Mouse (Mus musculus): ENCODE measurements around the gene Cgnl1.

Cgnl1 gene

DNA sequence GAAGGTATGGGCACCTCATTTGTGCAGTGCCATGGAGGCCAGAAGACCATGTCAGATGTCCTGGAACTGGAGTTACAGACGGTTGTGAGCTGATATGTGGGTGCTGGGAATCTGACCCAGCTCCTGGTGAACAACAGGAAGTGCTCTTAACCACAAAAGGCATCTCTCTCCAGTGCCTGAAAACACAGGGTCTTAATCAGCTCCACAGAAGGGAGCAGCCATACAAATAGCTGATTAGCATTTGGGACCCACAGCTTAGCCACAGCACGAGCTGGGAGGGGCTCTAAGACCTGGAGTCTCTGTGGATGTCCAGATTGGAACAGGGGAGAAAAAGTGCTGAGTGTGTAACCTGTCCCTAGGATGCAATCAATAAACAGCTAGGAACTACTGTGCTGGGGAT is 4.5 kb downstream of the Cgnl1 start:
- no peak for DNase-seq (ENCODE audit: low spot score)

DNA sequence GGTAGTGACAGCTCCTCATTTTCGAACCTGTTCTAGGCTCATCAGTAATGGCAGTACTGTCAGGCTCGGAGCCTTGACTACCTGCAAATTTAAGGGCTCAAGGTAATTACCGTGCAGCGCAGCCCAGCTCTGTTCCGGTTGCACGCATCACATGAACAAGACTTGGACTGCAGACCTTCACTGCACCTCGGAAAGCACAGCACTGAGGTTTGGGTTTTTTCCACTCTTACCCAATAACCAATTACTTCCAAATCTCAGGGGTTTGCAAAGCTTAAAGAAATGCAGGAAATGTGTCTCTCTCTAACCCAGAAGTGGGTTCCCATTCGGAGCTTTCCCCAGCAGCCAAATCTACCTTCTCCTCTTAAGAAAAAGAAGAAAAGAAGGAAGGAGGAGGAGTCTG is 5.1 kb downstream of the Cgnl1 start:
- DNase-seq (ENCODE audit: low spot score) = no peak

GRCm38 (mm10) chr9:71764551-71764950 is 6.9 kb downstream of the Cgnl1 start:
- no peak for DNase-seq (ENCODE audit: low spot score)

DNA sequence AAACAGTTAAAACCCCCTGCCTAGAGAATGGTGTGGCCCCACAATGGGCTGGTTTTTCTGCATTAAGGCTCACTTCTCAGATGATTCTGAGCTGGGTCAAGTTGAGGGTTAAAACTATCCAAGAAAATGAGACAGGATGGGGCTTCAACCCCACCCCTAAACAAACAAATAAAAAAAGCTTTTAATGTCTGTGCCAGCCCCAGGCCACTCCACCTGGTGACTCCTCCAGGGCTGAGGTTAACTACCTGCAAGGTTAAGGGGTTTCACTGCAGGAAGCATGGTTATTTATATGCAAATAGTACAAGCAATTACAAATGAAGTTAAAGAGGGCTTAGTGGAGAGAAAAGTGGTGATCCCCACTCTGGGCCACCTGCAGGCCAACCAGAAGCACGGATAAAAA is 8.1 kb downstream of the Cgnl1 start:
- DNase-seq (ENCODE audit: low spot score) = no peak

DNA sequence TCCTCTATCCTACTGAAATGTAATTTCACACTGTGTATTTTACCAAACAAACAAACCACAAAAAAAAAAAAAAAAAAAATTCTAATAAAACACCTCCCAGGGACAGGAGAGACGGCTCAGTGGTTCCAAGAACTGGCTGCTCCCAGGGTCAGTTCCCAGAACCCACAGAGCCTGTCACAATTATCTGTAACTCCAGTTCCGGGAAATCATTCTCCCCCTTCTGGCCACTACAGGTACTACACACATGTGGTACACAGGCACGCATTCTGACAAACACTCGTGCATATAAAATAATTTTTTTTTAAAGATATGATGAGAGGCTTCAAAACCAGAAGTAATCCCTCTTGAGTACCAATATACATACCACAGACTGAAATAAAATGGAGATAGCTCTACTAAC is 9.7 kb downstream of the Cgnl1 start:
- no peak for DNase-seq (ENCODE audit: low spot score)

DNA sequence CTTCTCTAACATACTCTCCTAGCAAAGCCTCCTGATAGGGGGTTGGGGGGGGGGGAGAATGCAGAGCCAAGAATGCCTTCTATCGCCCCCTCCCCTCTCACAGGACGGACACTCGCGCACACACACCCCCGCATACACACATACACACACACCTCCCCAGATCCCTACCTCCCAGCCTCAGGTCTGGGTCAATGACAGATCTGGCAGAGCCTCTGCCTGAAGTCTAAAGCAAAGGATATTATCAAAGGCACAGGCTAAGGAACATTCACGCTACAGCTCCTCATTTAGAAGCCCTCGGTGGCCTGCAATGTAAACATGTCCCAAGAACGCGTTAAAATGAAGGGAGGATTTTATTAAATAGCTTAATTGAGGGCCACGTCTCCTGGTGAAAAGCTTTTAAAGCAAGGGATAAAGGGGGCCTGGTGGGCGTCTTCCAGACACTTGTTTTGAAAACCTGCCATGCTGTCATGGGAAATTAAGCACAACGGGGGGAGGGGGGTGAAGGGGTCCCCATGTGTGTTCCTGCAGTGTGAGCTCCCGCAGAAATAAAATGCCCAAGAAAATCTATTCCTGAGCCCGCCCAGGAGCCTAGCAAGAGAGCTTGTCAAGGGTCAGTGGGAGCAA is 10.8 kb downstream of the Cgnl1 start:
- DNase-seq (ENCODE audit: low spot score) = no peak

- no peak for DNase-seq (ENCODE audit: low spot score)
Measured at GRCm38 (mm10) chr9:71759893-71760292, 11.5 kb downstream of the Cgnl1 start.

GRCm38 (mm10) chr9:71757386-71757785 is 14.0 kb downstream of the Cgnl1 start:
- no peak for DNase-seq (ENCODE audit: low spot score)

DNA sequence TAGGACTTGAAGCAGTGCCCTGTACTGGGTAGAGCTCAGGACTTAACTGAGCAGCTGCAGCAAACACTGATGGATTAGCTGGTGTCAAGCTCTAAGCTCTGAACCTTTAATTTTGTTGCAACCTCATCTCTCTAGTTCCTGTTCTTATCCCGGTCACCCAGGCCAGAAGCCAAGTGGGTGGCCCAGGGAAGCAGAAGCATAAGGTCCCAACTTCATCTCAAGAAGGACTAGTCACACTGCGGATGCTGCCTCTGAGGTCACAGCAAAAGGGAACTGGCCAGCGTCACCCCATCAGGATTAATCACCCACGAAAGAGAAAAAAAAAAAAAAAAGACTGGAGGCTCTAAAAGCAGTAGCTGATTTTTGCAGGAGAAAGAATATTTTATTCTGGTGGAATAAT is 14.5 kb downstream of the Cgnl1 start:
- no peak for DNase-seq (ENCODE audit: low spot score)

- DNase-seq (ENCODE audit: low spot score) = no peak
Measured at GRCm38 (mm10) chr9:71753981-71754380, 17.4 kb downstream of the Cgnl1 start.

GRCm38 (mm10) chr9:71753529-71753928 is 17.9 kb downstream of the Cgnl1 start:
- peak; percentile 32 for DNase-seq (ENCODE audit: low spot score)

- no peak for DNase-seq (ENCODE audit: low spot score)
Measured at GRCm38 (mm10) chr9:71753117-71753516, 18.3 kb downstream of the Cgnl1 start.

- peak; percentile 62 for DNase-seq (ENCODE audit: low spot score)
Measured at GRCm38 (mm10) chr9:71750015-71750672, 21.3 kb downstream of the Cgnl1 start.

- no peak for DNase-seq (ENCODE audit: low spot score)
Measured at GRCm38 (mm10) chr9:71746405-71746804, 25.0 kb downstream of the Cgnl1 start.

- DNase-seq (ENCODE audit: low spot score) = peak; percentile 64
Measured at GRCm38 (mm10) chr9:71738081-71738930, 33.1 kb downstream of the Cgnl1 start.

DNA sequence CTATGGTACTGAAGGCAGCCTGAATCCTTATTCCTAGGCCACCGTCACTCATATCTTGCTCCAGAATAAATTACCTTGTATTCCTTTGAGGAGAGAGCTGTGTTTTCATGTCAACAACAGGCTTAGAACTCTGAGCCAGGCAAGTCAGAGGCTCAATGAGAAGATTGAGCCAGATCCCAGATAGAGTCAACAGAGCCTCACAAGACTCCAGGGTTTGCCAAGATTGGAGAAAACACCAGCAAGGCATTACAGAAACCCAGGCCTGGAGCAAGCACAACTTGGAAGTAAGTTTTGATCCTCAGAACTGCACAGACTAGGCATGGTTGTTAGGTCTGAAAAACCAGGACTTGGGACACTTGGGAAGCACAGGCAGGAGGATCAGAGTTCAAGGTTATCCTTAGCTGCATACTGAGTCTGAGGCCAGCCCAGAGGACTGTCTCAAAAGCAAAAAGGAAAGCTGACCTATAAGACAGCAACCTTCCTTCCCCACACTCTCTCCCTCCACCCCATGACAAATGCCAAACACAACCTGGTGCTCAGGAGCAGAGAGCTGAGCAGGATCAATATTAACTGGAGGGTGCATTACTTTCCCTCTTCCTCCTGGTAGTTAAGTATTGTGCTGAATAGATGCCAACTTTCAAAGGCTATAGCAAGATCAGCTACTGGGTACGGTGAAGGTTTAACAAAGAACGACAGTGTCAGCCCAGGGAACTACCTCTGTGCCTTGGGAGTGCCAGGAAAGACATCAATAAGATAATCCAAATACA is 34.0 kb downstream of the Cgnl1 start:
- no peak for DNase-seq (ENCODE audit: low spot score)

DNA sequence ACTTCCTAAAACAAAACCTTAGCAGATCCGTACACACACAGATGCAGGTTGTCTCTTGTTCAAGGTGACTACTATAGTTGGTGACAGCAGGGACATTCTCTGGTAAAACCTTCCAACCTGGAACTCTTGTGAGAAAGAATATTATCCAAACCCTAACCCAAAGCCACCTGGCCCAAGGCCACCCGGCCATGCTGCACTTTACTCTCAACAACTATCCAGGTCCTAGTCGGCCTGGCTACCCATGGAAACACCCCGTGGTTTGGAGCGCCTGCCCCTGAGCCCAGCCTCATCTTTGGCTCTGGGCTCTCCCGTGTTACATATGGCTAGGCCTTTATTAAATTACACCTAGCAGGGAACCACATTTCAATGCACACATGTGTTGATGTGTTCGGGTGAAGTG is 35.5 kb downstream of the Cgnl1 start:
- no peak for DNase-seq (ENCODE audit: low spot score)

DNA sequence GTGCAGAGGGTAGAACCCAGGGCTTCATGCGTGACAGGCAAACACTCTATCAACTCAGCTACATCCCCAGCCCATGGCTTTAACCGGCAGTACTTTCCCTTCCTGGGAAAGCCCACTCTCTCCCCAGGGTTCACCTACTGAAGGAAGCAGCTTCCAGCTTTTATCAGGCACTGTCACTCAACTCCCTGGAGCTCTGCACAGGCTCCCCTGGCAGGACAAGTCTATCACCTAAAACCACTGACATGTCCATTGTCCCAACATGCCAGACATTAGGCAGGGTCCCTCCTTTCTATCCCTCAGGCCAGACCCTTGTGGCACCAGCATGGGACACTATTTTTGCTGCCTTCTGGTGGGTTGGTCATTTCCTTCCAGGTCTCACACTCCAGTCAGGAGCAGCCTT is 37.8 kb downstream of the Cgnl1 start:
- no peak for DNase-seq (ENCODE audit: low spot score)

GRCm38 (mm10) chr9:71728822-71729311 is 42.5 kb downstream of the Cgnl1 start:
- no peak for DNase-seq (ENCODE audit: low spot score)

DNA sequence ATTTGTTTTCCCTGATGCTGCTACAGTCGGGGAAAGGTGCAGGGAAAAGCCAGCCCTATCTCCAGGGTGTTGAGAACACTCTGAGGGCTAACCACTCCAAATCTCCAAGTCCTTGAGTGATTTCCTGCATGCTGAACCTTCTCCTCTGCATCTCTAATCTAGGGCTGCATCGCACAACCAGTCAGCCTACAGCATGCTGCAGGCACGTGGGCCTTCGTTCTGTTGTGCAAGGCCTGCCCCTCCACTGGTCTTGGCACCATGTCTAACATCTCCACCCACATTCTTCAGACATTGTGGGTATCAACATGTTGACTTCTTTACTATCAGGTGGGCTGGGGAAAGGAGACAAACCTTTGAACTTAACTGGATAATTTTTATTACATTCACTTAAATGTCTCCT is 44.2 kb downstream of the Cgnl1 start:
- DNase-seq (ENCODE audit: low spot score) = no peak

GRCm38 (mm10) chr9:71726121-71726520 is 45.3 kb downstream of the Cgnl1 start:
- no peak for DNase-seq (ENCODE audit: low spot score)

GRCm38 (mm10) chr9:71722366-71722765 is 49.0 kb downstream of the Cgnl1 start:
- DNase-seq (ENCODE audit: low spot score) = no peak

All from embryo, embryonic 10 days (tissue).